Mouse (Mus musculus) urinary bladder, postnatal 14 days (tissue): ENCODE measurements around the gene Kat8.
"Not testable (repeated sequence)": the region's sequence is repeated elsewhere in the genome, so short reads cannot be mapped to it uniquely, and the experiment has no call there.

Experiments
- DNase-seq: peaks from one replicate; pipeline ENCODE4 v3.0.0; 2021; ENCODE audit warnings: low spot score

Gene Kat8

GRCm38 (mm10) chr7:127932273-127933031, 20.1 kb downstream of the Kat8 start:
- peak; percentile 74 for DNase-seq

GRCm38 (mm10) chr7:127934075-127934474, 21.8 kb downstream of the Kat8 start:
- no peak for DNase-seq

- DNase-seq: peak; percentile 96
These were observed 22.9 kb downstream of the Kat8 start for GRCm38 (mm10) chr7:127935028-127935722.

- no peak for DNase-seq
These were observed 23.4 kb downstream of the Kat8 start for GRCm38 (mm10) chr7:127935748-127936159.

- DNase-seq: no peak
These were observed 24.0 kb downstream of the Kat8 start for GRCm38 (mm10) chr7:127936216-127936884.

GRCm38 (mm10) chr7:127942097-127942496, 29.8 kb downstream of the Kat8 start:
- DNase-seq: not testable (repeated sequence)

GRCm38 (mm10) chr7:127944614-127945013, 32.3 kb downstream of the Kat8 start:
- no peak for DNase-seq

GRCm38 (mm10) chr7:127946470-127947023, 34.2 kb downstream of the Kat8 start, which contains the start of gene Prss36:
Gene Prss36, minus strand, starts transcription at chr7:127946725.
- peak; percentile 34 for DNase-seq

GRCm38 (mm10) chr7:127952864-127953581, 40.7 kb downstream of the Kat8 start:
- no peak for DNase-seq

GRCm38 (mm10) chr7:127959364-127959763, 47.0 kb downstream of the Kat8 start:
- no peak for DNase-seq

GRCm38 (mm10) chr7:127966371-127966918, 54.1 kb downstream of the Kat8 start:
- no peak for DNase-seq

- peak; percentile 94 for DNase-seq
These were observed 54.9 kb downstream of the Kat8 start, which contains the start of gene Fus for GRCm38 (mm10) chr7:127967004-127967921. Gene Fus, plus strand, starts transcription at chr7:127967457.

- DNase-seq: peak; percentile 79
These were observed 55.9 kb downstream of the Kat8 start for GRCm38 (mm10) chr7:127967922-127968828.

GRCm38 (mm10) chr7:127974413-127974930, 62.2 kb downstream of the Kat8 start:
- DNase-seq: no peak
